Mouse (Mus musculus) heart, postnatal 4 days (tissue): ENCODE data around the gene Zscan4-ps1. TPM values are rescaled to one million over a fixed set of nuclear protein-coding genes. Genes with fewer than 3 reads are reported as not detected.
"Not testable (repeated sequence)": the region's sequence is repeated elsewhere in the genome, so short reads cannot be mapped to it uniquely, and the experiment has no call there.

Experiments used
- DNase-seq: peaks from one replicate; pipeline ENCODE4 v3.0.0; 2021
- total RNA-seq, 2 experiments: library from RNA; stranded (reverse); gene quantifications; 2 replicates each; pipeline ENCODE4 v1.2.3; 2021

Zscan4-ps1 gene
- total RNA-seq, result not detected

DNA sequence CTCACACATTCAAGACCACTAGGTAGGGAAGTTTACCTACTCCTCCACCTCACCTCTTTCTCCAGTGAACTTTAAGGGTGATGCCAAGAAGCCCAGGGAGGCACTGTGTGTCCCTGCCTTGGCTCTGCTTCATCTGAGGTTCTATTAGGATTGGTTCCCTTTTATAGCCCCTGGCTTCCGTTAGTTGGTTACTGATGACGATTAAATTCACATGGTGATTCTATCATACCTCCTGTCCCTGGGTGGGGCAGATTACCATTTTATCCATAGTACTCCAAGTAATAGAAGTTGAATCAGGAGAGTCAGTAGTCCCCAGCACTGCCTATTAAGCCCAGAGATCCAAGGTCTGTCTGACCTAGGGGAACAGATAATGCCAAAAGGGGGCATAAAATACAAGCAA, at the start of gene Zscan4-ps1:
TSS of gene Zscan4-ps1 (minus strand) at position 101 of the 400 bp plus-strand sequence.
- not testable (repeated sequence) for DNase-seq

Other genes starting within 250 kb of the Zscan4-ps1 start
- not detected for gene Zscan4b, start 164.6 kb downstream of the Zscan4-ps1 start, total RNA-seq
- not detected for gene Zscan4c, start 63.9 kb downstream of the Zscan4-ps1 start, total RNA-seq
- not detected for gene Zscan4d, start 96.5 kb upstream of the Zscan4-ps1 start, total RNA-seq
- gene Zscan4e, start 241.0 kb upstream of the Zscan4-ps1 start, total RNA-seq, result not detected